9 mouse cellular contexts compared by ENCODE assay signal in the genomic region with DNA sequence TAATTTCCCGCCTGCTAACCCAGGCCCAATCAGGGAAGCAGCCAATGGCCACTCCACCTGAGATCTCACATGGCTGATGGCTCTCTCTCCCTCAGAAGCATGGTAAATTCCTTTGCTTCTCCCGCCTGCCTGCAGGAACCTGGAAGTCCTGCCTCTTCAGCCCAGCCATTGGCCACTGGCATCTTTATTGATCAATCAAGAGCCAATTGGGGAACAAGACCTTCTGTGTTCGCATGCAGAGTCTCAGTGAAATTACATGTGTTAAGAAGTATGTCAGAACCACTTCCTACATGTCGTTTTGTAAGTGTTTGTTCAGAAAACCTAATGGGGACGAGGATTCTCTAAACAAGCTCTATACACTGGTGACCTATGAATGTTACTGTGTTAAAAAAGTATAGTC. TPM values are rescaled to one million over a fixed set of nuclear protein-coding genes. Genes with fewer than 3 reads are reported as not detected.
DNase-seq lines count a peak whose midpoint lies in the region; ATAC-seq and TF ChIP-seq lines count a peak whose summit lies in the region.
"Had no signal": no experiment of that assay in that cellular context is flagged by ENCODE, and none has a peak within 500 bp of the region (broad histone marks: within the 10 kb centered on the region; RNA-seq: fewer than 3 reads in every experiment).

No protein-coding gene starts in this region.

- peak overlapping the region; percentile 22; the same call in 1 of the 2 replicates for H3K27ac ChIP-seq in limb, embryonic 13.5 days

- 44% methylated on average over 5 of the region's 5 CpGs for WGBS in lung, adult 2 months
- WGBS in limb, embryonic 13.5 days: 19% methylated on average over 5 of the region's 5 CpGs

- no peaks in the 10 kb centered on the region for H3K36me3 ChIP-seq in limb, embryonic 13.5 days

- H3K4me1 ChIP-seq in lung, adult 2 months (ENCODE audit: control insufficient read depth, insufficient read depth, low read length): no peaks in the 10 kb centered on the region
- H3K4me1 ChIP-seq in limb, embryonic 13.5 days: peaks cover 14% of the 10 kb centered on the region

- peak; percentile 37 to 57 for DNase-seq in lung, adult 18-20 months
- no peak for DNase-seq in lung, adult 2 months
- DNase-seq in embryo, embryonic 11.5 days (ENCODE audit: low read depth, low spot score): peak; percentile 22
- DNase-seq in retina, embryonic 14.5 days (ENCODE audit: low spot score): peak; percentile 68
- no peak for DNase-seq in layer of hippocampus, adult 8-10 months (ENCODE audit: low spot score in 2 of 2)
- DNase-seq in thymus, postnatal 4 days: no peak
- no peak for DNase-seq in adrenal gland, postnatal 25 days

- TF ChIP-seq POLR2A in lung, adult 2 months (IDR thresholded peaks at IDR 0.05; ENCODE audit: borderline replicate concordance, extremely low read depth, low read depth, low read length): no peak

- H3K9ac ChIP-seq in limb, embryonic 13.5 days: no peak overlapping the region

- H3K9me3 ChIP-seq in limb, embryonic 13.5 days: no peaks in the 10 kb centered on the region

- peak overlapping the region; percentile 52 for H3K4me2 ChIP-seq in limb, embryonic 13.5 days (replicated peaks)

- peak; percentile 90 for ATAC-seq in limb, embryonic 13.5 days (ENCODE audit: low FRiP score, low read depth)

- H3K27me3 ChIP-seq in limb, embryonic 13.5 days: no peaks in the 10 kb centered on the region

- TF ChIP-seq CTCF in lung, adult 2 months (IDR thresholded peaks at IDR 0.05; ENCODE audit: insufficient read depth, low read length): no peak

- H3K4me3 ChIP-seq in lung, adult 2 months (replicated peaks; ENCODE audit: extremely low read depth, low read depth, low read length): no peak overlapping the region
- H3K4me3 ChIP-seq in limb, embryonic 13.5 days: peak overlapping the region; percentile 22

RNA-seq across cellular contexts. Expression of a gene that starts 30.1 kb away (rescaled TPM):
- 5.8 and 6.7 TPM in 2 replicates for polyA plus RNA-seq in lung, adult 2 months (2012; rRNA removed)
- polyA plus RNA-seq in limb, embryonic 13.5 days (2015; fragmentation: Nextera tagmentation; extraction: Ambion mirVana): 76.7 and 85.9 TPM in 2 replicates
- total RNA-seq in layer of hippocampus, adult 8-10 months (2022): 1 to 10 TPM in 1 of 4 experiments, under 1 TPM in 3; 0.49 to 1.0 (median 0.77) TPM
- total RNA-seq in adrenal gland, postnatal 25 days (2021): 5.6 and 8.5 TPM in 2 replicates
- total RNA-seq: common myeloid progenitor, adult 5-6 weeks had no signal

Comparison
In these comparisons a context has a peak if more than half of its experiments do, and no peak if none do; other contexts are left out.
1. DNase-seq: peak in lung, adult 18-20 months (2 of 2), embryo, embryonic 11.5 days (single experiment) and retina, embryonic 14.5 days (single experiment); none in lung, adult 2 months (single experiment), layer of hippocampus, adult 8-10 months (0 of 2), thymus, postnatal 4 days (single experiment) and adrenal gland, postnatal 25 days (single experiment).